Mouse (Mus musculus) embryonic facial prominence, embryonic 12.5 days (tissue): ENCODE measurements around the gene Gm11567. TPM values are rescaled to one million over a fixed set of nuclear protein-coding genes. Genes with fewer than 3 reads are reported as not detected.
"Not testable (repeated sequence)": the region's sequence is repeated elsewhere in the genome, so short reads cannot be mapped to it uniquely, and the experiment has no call there.

Source experiments
- ATAC-seq: fragments of 200-750 bp; cut with Nextera tagmentation; 2 replicates; pipeline ENCODE4 v1.8.0; 2017; ENCODE audit not compliant: insufficient number of reproducible peaks, insufficient read depth, low FRiP score, low TSS enrichment
- H3K27ac ChIP-seq: fragments of 300-500 bp; sonication (generic); 2 replicates; pipeline ENCODE4 v1.5.1; 2016; ENCODE audit warnings: mild to moderate bottlenecking
- H3K27me3 ChIP-seq: fragments of 300-500 bp; sonication (generic); 2 replicates; pipeline ENCODE4 v1.6.1; 2016; ENCODE audit warnings: mild to moderate bottlenecking, moderate library complexity
- H3K36me3 ChIP-seq: fragments of 300-500 bp; sonication (generic); 2 replicates; pipeline ENCODE4 v1.6.1; 2016; ENCODE audit warnings: mild to moderate bottlenecking
- H3K4me1 ChIP-seq: fragments of 300-500 bp; sonication (generic); 2 replicates; pipeline ENCODE4 v1.6.1; 2016
- H3K4me2 ChIP-seq: fragments of 300-500 bp; sonication (generic); replicated peaks from 2 replicates; pipeline ENCODE4 v1.6.1; 2016; ENCODE audit warnings: mild to moderate bottlenecking, moderate library complexity
- H3K4me3 ChIP-seq: fragments of 300-500 bp; sonication (generic); 2 replicates; pipeline ENCODE4 v1.5.1; 2016; ENCODE audit warnings: mild to moderate bottlenecking
- H3K9ac ChIP-seq: fragments of 300-500 bp; sonication (generic); 2 replicates; pipeline ENCODE4 v1.6.1; 2016; ENCODE audit warnings: mild to moderate bottlenecking, moderate library complexity
- H3K9me3 ChIP-seq: fragments of 300-500 bp; sonication (generic); 2 replicates; pipeline ENCODE4 v1.6.1; 2016; ENCODE audit warnings: mild to moderate bottlenecking, moderate library complexity
- WGBS: fragments of 180-500 bp; shearing (Covaris S2); methylation state at CpG from one replicate; pipeline ENCODE4 v1.1.7; 2016; 5-methylcytosine and 5-hydroxymethylcytosine counted together
- polyA plus RNA-seq: library from polyadenylated mRNA; unstranded; fragments of >200 nt; fragmentation: Nextera tagmentation; extraction: Ambion mirVana; gene quantifications from 2 replicates; pipeline ENCODE4 v1.2.1, GENCODE M21; 2016

The Gm11567 gene
- not detected in 2 replicates for polyA plus RNA-seq

- not testable (repeated sequence) for H3K27ac ChIP-seq, ATAC-seq, H3K4me2 ChIP-seq, H3K27me3 ChIP-seq, H3K4me1 ChIP-seq, H3K9ac ChIP-seq, H3K4me3 ChIP-seq, H3K9me3 ChIP-seq, H3K36me3 ChIP-seq
- WGBS: 60% methylated on average over 1 of the region's 1 CpGs
Observed at GRCm38 (mm10) chr11:99878887-99879286, at the start of gene Gm11567. TSS of gene Gm11567 (plus strand) at chr11:99879187.

GRCm38 (mm10) chr11:99837966-99838365 lies 41.0 kb upstream of the Gm11567 start, which contains the start of gene 2300003K06Rik:
TSS of gene 2300003K06Rik (minus strand) at chr11:99838066.
- Histone ChIP-seq H3K27me3 (no peaks in the 10 kb centered on the region), H3K4me1 (no peaks in the 10 kb centered on the region), H3K4me2 (no peak within 1 kb of the TSS), H3K9me3 (no peaks in the 10 kb centered on the region; the same call in 1 of the 2 replicates), H3K9ac (no peak within 1 kb of the TSS), H3K36me3 (no peaks in the 10 kb centered on the region), H3K27ac (no peak within 1 kb of the TSS), H3K4me3 (no peak within 1 kb of the TSS)
- WGBS: 73% methylated on average over 1 of the region's 1 CpGs
- ATAC-seq: no peak

- Histone ChIP-seq H3K9me3 (no peaks in the 10 kb centered on the region; the same call in 1 of the 2 replicates), H3K4me3 (no peak overlapping the region), H3K27ac (no peak overlapping the region), H3K4me1 (no peaks in the 10 kb centered on the region), H3K4me2 (no peak overlapping the region), H3K27me3 (no peaks in the 10 kb centered on the region), H3K9ac (no peak overlapping the region), H3K36me3 (no peaks in the 10 kb centered on the region)
- no peak for ATAC-seq
- WGBS: 93% methylated on average over 1 of the region's 1 CpGs
Observed at GRCm38 (mm10) chr11:99842185-99842584, 36.8 kb upstream of the Gm11567 start.

- no peak overlapping the region for H3K4me2 ChIP-seq
- H3K9me3 ChIP-seq: no peaks in the 10 kb centered on the region
- H3K27me3 ChIP-seq: no peaks in the 10 kb centered on the region
- H3K4me3 ChIP-seq: no peak overlapping the region
- H3K36me3 ChIP-seq: no peaks in the 10 kb centered on the region
- no peak overlapping the region for H3K9ac ChIP-seq
- no peaks in the 10 kb centered on the region for H3K4me1 ChIP-seq
- 86% methylated on average over 2 of the region's 2 CpGs for WGBS
- no peak for ATAC-seq
- no peak overlapping the region for H3K27ac ChIP-seq
Observed at GRCm38 (mm10) chr11:99846746-99847145, 32.2 kb upstream of the Gm11567 start.

GRCm38 (mm10) chr11:99851508-99851907 lies 27.5 kb upstream of the Gm11567 start, which contains the start of gene Krtap4-16:
TSS of gene Krtap4-16 (minus strand) at chr11:99851608.
- Histone ChIP-seq H3K4me1 (no peaks in the 10 kb centered on the region), H3K4me3 (no peak within 1 kb of the TSS), H3K9me3 (no peaks in the 10 kb centered on the region), H3K27ac (no peak within 1 kb of the TSS), H3K4me2 (no peak within 1 kb of the TSS), H3K27me3 (no peaks in the 10 kb centered on the region), H3K9ac (no peak within 1 kb of the TSS), H3K36me3 (no peaks in the 10 kb centered on the region)
- no peak for ATAC-seq

DNA sequence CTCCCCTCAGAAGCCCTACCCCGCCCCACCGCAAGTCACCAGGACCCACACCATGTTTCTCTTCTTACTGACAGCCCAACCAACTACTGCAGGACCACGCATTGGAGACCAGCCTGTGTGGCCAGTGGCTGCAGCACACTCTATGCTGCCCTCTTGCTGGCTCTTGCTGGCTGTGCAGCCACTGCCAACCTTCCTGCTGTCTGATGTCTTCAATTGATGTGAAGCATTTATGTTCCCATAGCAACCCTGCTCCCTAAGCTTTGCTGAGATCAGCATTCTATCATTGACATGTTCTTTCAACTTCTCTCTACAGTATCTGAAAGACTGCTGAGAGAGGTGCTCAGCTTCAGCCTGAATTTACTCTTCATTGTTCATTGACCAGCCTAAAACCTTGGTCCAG lies 24.9 kb upstream of the Gm11567 start:
- H3K4me3 ChIP-seq: no peak overlapping the region
- no peaks in the 10 kb centered on the region for H3K27me3 ChIP-seq
- no peak overlapping the region for H3K27ac ChIP-seq
- H3K4me2 ChIP-seq: no peak overlapping the region
- no peaks in the 10 kb centered on the region for H3K4me1 ChIP-seq
- WGBS: 57% methylated on average over 3 of the region's 3 CpGs
- H3K36me3 ChIP-seq: no peaks in the 10 kb centered on the region
- no peak overlapping the region for H3K9ac ChIP-seq
- no peak for ATAC-seq
- no peaks in the 10 kb centered on the region for H3K9me3 ChIP-seq

DNA sequence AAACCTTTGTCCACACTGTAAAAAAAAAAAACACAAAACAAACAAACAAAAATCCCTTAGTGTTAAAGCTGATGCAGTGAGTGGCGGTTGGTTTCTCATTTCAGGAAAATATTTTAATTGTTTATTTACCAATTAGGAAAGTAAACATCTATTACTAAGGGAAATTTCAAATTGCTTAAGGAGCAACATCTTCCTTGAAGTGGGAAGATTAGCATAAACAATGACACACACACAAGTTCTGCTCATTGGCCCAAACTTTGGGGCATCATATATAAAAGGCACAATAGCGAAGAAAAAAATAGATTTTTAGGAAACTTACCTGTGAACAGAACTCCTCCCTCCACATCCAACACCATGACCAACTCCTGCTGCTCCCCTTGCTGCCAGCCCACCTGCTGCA lies 21.4 kb upstream of the Gm11567 start, which contains the start of gene Gm11568:
TSS of gene Gm11568 (plus strand) at position 301 of the 400 bp plus-strand sequence.
- Histone ChIP-seq H3K4me3 (no peak within 1 kb of the TSS), H3K27me3 (no peaks in the 10 kb centered on the region), H3K27ac (no peak within 1 kb of the TSS), H3K9ac (no peak within 1 kb of the TSS), H3K4me1 (no peaks in the 10 kb centered on the region), H3K36me3 (no peaks in the 10 kb centered on the region), H3K9me3 (no peaks in the 10 kb centered on the region), H3K4me2 (no peak within 1 kb of the TSS)
- WGBS: 82% methylated on average over 2 of the region's 2 CpGs
- no peak for ATAC-seq

- Histone ChIP-seq H3K9ac (no peak overlapping the region), H3K4me1 (no peaks in the 10 kb centered on the region), H3K27ac (no peak overlapping the region), H3K36me3 (no peaks in the 10 kb centered on the region), H3K4me3 (no peak overlapping the region), H3K9me3 (no peaks in the 10 kb centered on the region), H3K27me3 (no peaks in the 10 kb centered on the region), H3K4me2 (no peak overlapping the region)
- 74% methylated on average over 2 of the region's 2 CpGs for WGBS
- no peak for ATAC-seq
Observed at GRCm38 (mm10) chr11:99858761-99859160, 20.2 kb upstream of the Gm11567 start.

DNA sequence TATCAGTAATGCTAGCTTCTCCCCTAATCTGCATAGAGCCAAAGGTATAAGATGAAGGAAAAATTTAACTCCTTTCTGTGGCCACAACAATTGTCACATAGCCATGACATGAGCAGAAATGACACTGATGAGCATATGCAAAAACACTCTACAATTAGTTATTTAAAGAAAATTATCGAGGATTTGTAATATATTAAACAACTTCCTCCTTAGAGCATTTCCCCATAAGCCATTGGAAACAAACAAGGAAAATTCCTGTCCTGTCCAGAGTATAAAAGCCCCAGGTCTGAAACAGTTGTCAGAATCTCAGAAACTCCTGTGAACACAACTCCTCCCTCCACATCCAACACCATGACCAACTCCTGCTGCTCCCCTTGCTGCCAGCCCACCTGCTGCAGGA lies 14.8 kb upstream of the Gm11567 start, which contains the start of gene Gm11559:
TSS of gene Gm11559 (plus strand) at position 301 of the 400 bp plus-strand sequence.
- H3K9me3 ChIP-seq, H3K4me1 ChIP-seq, H3K27me3 ChIP-seq, H3K4me2 ChIP-seq, H3K36me3 ChIP-seq, ATAC-seq, H3K9ac ChIP-seq, H3K4me3 ChIP-seq, H3K27ac ChIP-seq: not testable (repeated sequence)
- WGBS: 76% methylated on average over 1 of the region's 1 CpGs

GRCm38 (mm10) chr11:99873089-99873488 lies 5.9 kb upstream of the Gm11567 start, which contains the start of gene Krtap9-1:
TSS of gene Krtap9-1 (plus strand) at chr11:99873389.
- H3K36me3 ChIP-seq, ATAC-seq, H3K9ac ChIP-seq, H3K9me3 ChIP-seq, H3K4me1 ChIP-seq, H3K27me3 ChIP-seq, H3K4me2 ChIP-seq, H3K4me3 ChIP-seq, H3K27ac ChIP-seq: not testable (repeated sequence)
- 57% methylated on average over 1 of the region's 1 CpGs for WGBS

- H3K36me3 ChIP-seq: no peaks in the 10 kb centered on the region
- 72% methylated on average over 2 of the region's 2 CpGs for WGBS
- no peaks in the 10 kb centered on the region for H3K27me3 ChIP-seq
- H3K9ac ChIP-seq: no peak within 1 kb of the TSS
- H3K4me3 ChIP-seq: no peak within 1 kb of the TSS
- no peak within 1 kb of the TSS for H3K4me2 ChIP-seq
- H3K9me3 ChIP-seq: no peaks in the 10 kb centered on the region
- no peaks in the 10 kb centered on the region for H3K4me1 ChIP-seq
- no peak within 1 kb of the TSS for H3K27ac ChIP-seq
- ATAC-seq: no peak
Observed at GRCm38 (mm10) chr11:99907620-99908019, 28.6 kb downstream of the Gm11567 start, which contains the start of gene Krtap31-1. TSS of gene Krtap31-1 (plus strand) at chr11:99907920.

DNA sequence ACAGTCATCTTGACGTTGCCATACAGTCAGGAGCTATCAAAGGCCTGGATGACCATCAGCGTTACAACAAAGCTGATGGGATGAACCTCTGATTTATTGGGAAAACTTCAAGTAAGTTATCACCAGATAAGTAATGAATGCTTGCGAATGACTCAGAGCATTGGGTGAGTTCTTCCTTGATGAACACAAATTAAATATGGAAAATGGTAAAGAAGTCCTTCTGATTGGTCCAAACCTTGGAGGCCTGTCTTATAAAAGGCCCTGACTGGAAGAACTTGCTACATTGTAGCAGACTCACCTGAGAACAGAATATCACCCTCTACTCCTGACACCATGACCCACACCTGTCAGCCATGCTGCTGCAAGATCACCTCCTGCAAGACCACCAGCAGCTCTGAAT lies 35.5 kb downstream of the Gm11567 start, which contains the start of gene Gm11565:
TSS of gene Gm11565 (plus strand) at position 301 of the 400 bp plus-strand sequence.
- H3K4me3 ChIP-seq: no peak within 1 kb of the TSS
- no peak within 1 kb of the TSS for H3K4me2 ChIP-seq
- no peak within 1 kb of the TSS for H3K9ac ChIP-seq
- no peaks in the 10 kb centered on the region for H3K4me1 ChIP-seq
- 92% methylated on average over 3 of the region's 3 CpGs for WGBS
- H3K27me3 ChIP-seq: no peaks in the 10 kb centered on the region
- no peaks in the 10 kb centered on the region for H3K9me3 ChIP-seq
- ATAC-seq: no peak
- no peak within 1 kb of the TSS for H3K27ac ChIP-seq
- H3K36me3 ChIP-seq: no peaks in the 10 kb centered on the region
